Comparison of ENCODE assay signal across 23 mouse cellular contexts in the genomic region with DNA sequence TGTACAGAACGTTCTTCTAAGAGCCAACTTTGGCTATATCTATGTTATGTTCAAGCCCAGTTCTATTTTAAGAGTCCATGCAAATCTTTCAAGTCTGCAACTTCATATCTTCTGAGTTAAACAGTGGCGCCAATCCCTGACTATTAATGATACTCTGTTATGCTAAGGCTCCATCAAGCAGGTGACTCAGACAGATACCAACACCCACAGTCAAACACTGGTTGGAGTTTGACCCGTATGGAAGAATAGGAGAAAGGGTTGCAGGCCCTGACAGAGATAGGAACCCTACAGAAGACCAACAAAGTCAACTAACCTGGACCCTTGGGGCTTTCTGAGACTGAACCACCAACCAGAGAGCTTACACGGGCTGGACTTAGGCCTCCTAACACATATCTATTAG. TPM values are rescaled to one million over a fixed set of nuclear protein-coding genes. Genes with fewer than 3 reads are reported as not detected.
DNase-seq lines count a peak whose midpoint lies in the region; ATAC-seq and TF ChIP-seq lines count a peak whose summit lies in the region.
"Had no signal": no experiment of that assay in that cellular context is flagged by ENCODE, and none has a peak within 500 bp of the region (broad histone marks: within the 10 kb centered on the region; RNA-seq: fewer than 3 reads in every experiment).

No protein-coding gene starts in this region.

- H3K9me3 ChIP-seq in intestine, embryonic 16.5 days (ENCODE audit: control insufficient read depth, low read length) = no peaks in the 10 kb centered on the region
- no peaks in the 10 kb centered on the region for H3K9me3 ChIP-seq in stomach, embryonic 15.5 days
- H3K9me3 ChIP-seq in stomach, postnatal 0 days (ENCODE audit: control insufficient read depth, low read length) = no peaks in the 10 kb centered on the region
- no peaks in the 10 kb centered on the region; the same call in 1 of the 2 replicates for H3K9me3 ChIP-seq in forebrain, embryonic 13.5 days (replicated peaks)
- H3K9me3 ChIP-seq: embryonic facial prominence, embryonic 15.5 days; forebrain, embryonic 10.5 days; forebrain, embryonic 12.5 days; forebrain, embryonic 15.5 days had no signal

- H3K4me3 ChIP-seq in intestine, embryonic 16.5 days (ENCODE audit: low read length) = no peak overlapping the region
- no peak overlapping the region for H3K4me3 ChIP-seq in stomach, embryonic 15.5 days (replicated peaks)
- H3K4me3 ChIP-seq in stomach, postnatal 0 days (ENCODE audit: low read depth, low read length) = no peak overlapping the region
- no peak overlapping the region for H3K4me3 ChIP-seq in forebrain, embryonic 13.5 days
- H3K4me3 ChIP-seq: embryonic facial prominence, embryonic 13.5 days; embryonic facial prominence, embryonic 15.5 days; erythroblast, embryonic 14.5 days; forebrain, embryonic 10.5 days; forebrain, embryonic 12.5 days; forebrain, embryonic 15.5 days had no signal

- 0 out of 2 replicates have a peak, but pooled peaks have one; percentile 48 for ATAC-seq in intestine, embryonic 16.5 days
- 0 out of 2 replicates have a peak, but pooled peaks have one; percentile 47 for ATAC-seq in stomach, embryonic 15.5 days (ENCODE audit: insufficient read depth, low FRiP score, low read depth)
- peak; percentile 92 for ATAC-seq in stomach, postnatal 0 days (ENCODE audit: low FRiP score, low TSS enrichment)
- ATAC-seq in forebrain, embryonic 13.5 days = no peak
- ATAC-seq: forebrain, embryonic 15.5 days; forebrain, postnatal 0 days had no signal

- TF ChIP-seq CTCF in stomach, postnatal 0 days (IDR thresholded peaks at IDR 0.05; ENCODE audit: low read depth) = no peak

- no peak for TF ChIP-seq EP300 in stomach, postnatal 0 days (optimal IDR thresholded peaks at IDR 0.05)

- no peaks in the 10 kb centered on the region for H3K36me3 ChIP-seq in intestine, embryonic 16.5 days (ENCODE audit: control insufficient read depth, insufficient read depth, low read length)
- H3K36me3 ChIP-seq in stomach, embryonic 15.5 days = no peaks in the 10 kb centered on the region
- no peaks in the 10 kb centered on the region for H3K36me3 ChIP-seq in stomach, postnatal 0 days (ENCODE audit: control insufficient read depth, insufficient read depth, low read length)
- H3K36me3 ChIP-seq in forebrain, embryonic 13.5 days (ENCODE audit: poor library complexity, severe bottlenecking) = peaks cover 6% of the 10 kb centered on the region; the same call in 1 of the 2 replicates
- H3K36me3 ChIP-seq: embryonic facial prominence, embryonic 13.5 days; embryonic facial prominence, embryonic 15.5 days; forebrain, embryonic 12.5 days had no signal

- DNase-seq in stomach, postnatal 0 days (ENCODE audit: low spot score) = peak; percentile 33
- no peak for DNase-seq in kidney, postnatal 4 days
- DNase-seq: adrenal gland, adult 2 months; adrenal gland, postnatal 10 days; adrenal gland, postnatal 25 days; cerebellum, adult 11 months; cerebellum, adult 18-20 months; cerebellum, adult 8-10 months; cerebellum, adult 9-11 months; cerebellum, postnatal 14 days; cerebellum, postnatal 36 days; embryo, embryonic 11 days; forebrain, postnatal 0 days had no signal

- H3K27ac ChIP-seq in intestine, embryonic 16.5 days (ENCODE audit: low read length) = no peak overlapping the region
- H3K27ac ChIP-seq in stomach, embryonic 15.5 days = no peak overlapping the region
- no peak overlapping the region for H3K27ac ChIP-seq in stomach, postnatal 0 days (replicated peaks)
- no peak overlapping the region for H3K27ac ChIP-seq in forebrain, embryonic 13.5 days
- H3K27ac ChIP-seq: embryonic facial prominence, embryonic 13.5 days; embryonic facial prominence, embryonic 15.5 days; forebrain, embryonic 10.5 days; forebrain, embryonic 12.5 days; forebrain, embryonic 15.5 days had no signal

- H3K27me3 ChIP-seq in intestine, embryonic 16.5 days (replicated peaks; ENCODE audit: control insufficient read depth, insufficient read depth, low read length) = no peaks in the 10 kb centered on the region
- no peaks in the 10 kb centered on the region for H3K27me3 ChIP-seq in stomach, embryonic 15.5 days (replicated peaks)
- no peaks in the 10 kb centered on the region for H3K27me3 ChIP-seq in stomach, postnatal 0 days (ENCODE audit: control insufficient read depth, insufficient read depth, low read length)
- H3K27me3 ChIP-seq in forebrain, embryonic 13.5 days = no peaks in the 10 kb centered on the region
- H3K27me3 ChIP-seq: embryonic facial prominence, embryonic 13.5 days; embryonic facial prominence, embryonic 15.5 days; forebrain, embryonic 12.5 days; forebrain, embryonic 15.5 days had no signal

- no peaks in the 10 kb centered on the region for H3K4me1 ChIP-seq in intestine, embryonic 16.5 days (ENCODE audit: control insufficient read depth, insufficient read depth, low read length)
- H3K4me1 ChIP-seq in stomach, embryonic 15.5 days = no peaks in the 10 kb centered on the region
- H3K4me1 ChIP-seq in stomach, postnatal 0 days (replicated peaks; ENCODE audit: control insufficient read depth, insufficient read depth) = no peaks in the 10 kb centered on the region
- peaks cover 9% of the 10 kb centered on the region for H3K4me1 ChIP-seq in forebrain, embryonic 13.5 days
- H3K4me1 ChIP-seq: embryonic facial prominence, embryonic 15.5 days; forebrain, embryonic 10.5 days; forebrain, embryonic 12.5 days had no signal

- no peak overlapping the region for H3K4me2 ChIP-seq in intestine, embryonic 16.5 days (ENCODE audit: low read depth, low read length)
- H3K4me2 ChIP-seq in stomach, embryonic 15.5 days = no peak overlapping the region
- no peak overlapping the region for H3K4me2 ChIP-seq in stomach, postnatal 0 days (replicated peaks; ENCODE audit: low read depth)
- no peak overlapping the region for H3K4me2 ChIP-seq in forebrain, embryonic 13.5 days
- H3K4me2 ChIP-seq: embryonic facial prominence, embryonic 13.5 days; embryonic facial prominence, embryonic 15.5 days; forebrain, embryonic 12.5 days; forebrain, embryonic 15.5 days had no signal

- H3K9ac ChIP-seq in intestine, embryonic 16.5 days (ENCODE audit: low read depth, low read length) = no peak overlapping the region
- H3K9ac ChIP-seq in stomach, embryonic 15.5 days = no peak overlapping the region
- H3K9ac ChIP-seq in stomach, postnatal 0 days (ENCODE audit: low read length) = no peak overlapping the region
- H3K9ac ChIP-seq in forebrain, embryonic 13.5 days = no peak overlapping the region
- H3K9ac ChIP-seq: embryonic facial prominence, embryonic 13.5 days; embryonic facial prominence, embryonic 15.5 days; forebrain, embryonic 12.5 days; forebrain, embryonic 15.5 days; forebrain, postnatal 0 days had no signal

- 77% methylated on average over 4 of the region's 4 CpGs for WGBS in intestine, embryonic 16.5 days
- 73% methylated on average over 4 of the region's 4 CpGs for WGBS in stomach, embryonic 15.5 days
- 71% methylated on average over 4 of the region's 4 CpGs for WGBS in stomach, postnatal 0 days
- WGBS in forebrain, embryonic 13.5 days = 90% methylated on average over 4 of the region's 4 CpGs

RNA-seq across cellular contexts. Expression of a gene that starts 30.8 kb away (rescaled TPM):
- 0.31 and 0.32 TPM in 2 replicates for polyA plus RNA-seq in intestine, embryonic 16.5 days (2015; fragmentation: Nextera tagmentation; extraction: Ambion mirVana)
- polyA plus RNA-seq in stomach, embryonic 15.5 days (2015; fragmentation: Nextera tagmentation; extraction: Ambion mirVana) = 1.5 and 2.2 TPM in 2 replicates
- 2.1 and 4.6 TPM in 2 replicates for polyA plus RNA-seq in stomach, postnatal 0 days (2015; fragmentation: Nextera tagmentation; extraction: Ambion mirVana)
- 10.0 and 11.8 TPM in 2 replicates for polyA plus RNA-seq in forebrain, embryonic 13.5 days (2015; fragmentation: Nextera tagmentation; extraction: Ambion mirVana)
- polyA plus RNA-seq: C2C12; erythroblast, embryonic 14.5 days had no signal
